Mouse (Mus musculus) spleen, adult 2 months (tissue): ENCODE results near the gene Rps27l. TPM values are rescaled to one million over a fixed set of nuclear protein-coding genes. Genes with fewer than 3 reads are reported as not detected.

Experiments
- DNase-seq, 2 experiments: peaks; one replicate each; pipeline versions ENCODE4 v3.0.0 to v3.0.0-alpha.2; 2012 to 2021; ENCODE audit warnings: low spot score in 2 of 2, low read depth in 1 of 2
- H3K27ac ChIP-seq: fragments of 200-500 bp; 2 replicates; pipeline ENCODE4 v1.5.1; 2012; ENCODE audit warnings: low read length, inconsistent platforms; ENCODE audit not compliant: insufficient read depth
- H3K27me3 ChIP-seq: fragments of 200-500 bp; 2 replicates; pipeline ENCODE4 v1.6.1; 2012; ENCODE audit warnings: mild to moderate bottlenecking, moderate library complexity, low read length, inconsistent platforms; ENCODE audit not compliant: control insufficient read depth, insufficient read depth
- H3K36me3 ChIP-seq: fragments of 200-500 bp; 2 replicates; pipeline ENCODE4 v1.6.1; 2012; ENCODE audit warnings: mild to moderate bottlenecking, low read length, inconsistent platforms; ENCODE audit not compliant: control insufficient read depth, insufficient read depth
- H3K4me1 ChIP-seq: fragments of 200-500 bp; 2 replicates; pipeline ENCODE4 v1.6.1; 2011; ENCODE audit warnings: inconsistent platforms; ENCODE audit not compliant: control insufficient read depth, insufficient read depth, insufficient read length
- H3K4me3 ChIP-seq: fragments of 200-500 bp; 2 replicates; pipeline ENCODE4 v1.5.1; 2011; ENCODE audit warnings: mild to moderate bottlenecking, inconsistent platforms; ENCODE audit not compliant: insufficient read depth, insufficient read length; ENCODE audit errors: extremely low read depth
- CTCF ChIP-seq: fragments of 200-500 bp; IDR thresholded peaks from 2 replicates; pipeline ENCODE4 v1.5.1; 2011; ENCODE audit warnings: mild to moderate bottlenecking, inconsistent platforms; ENCODE audit not compliant: insufficient read depth, insufficient read length, insufficient replicate concordance; ENCODE audit errors: extremely low read depth
- POLR2A ChIP-seq: fragments of 200-500 bp; IDR thresholded peaks from 2 replicates; pipeline ENCODE4 v1.6.1; 2011; ENCODE audit warnings: low read depth, low read length, inconsistent platforms
- WGBS: fragments of 180-500 bp; shearing (Covaris S2); methylation state at CpG from one replicate; pipeline ENCODE4 v1.1.7; 2018; 5-methylcytosine and 5-hydroxymethylcytosine counted together
- polyA plus RNA-seq: library from polyadenylated mRNA; depleted of rRNA; stranded (reverse); fragments of >200 nt; gene quantifications from 2 replicates; pipeline ENCODE4 v1.2.3, GENCODE M21; 2012

The Rps27l gene
- polyA plus RNA-seq, 1 experiment = 11.4 TPM

GRCm38 (mm10) chr9:66919981-66920380 lies 25.9 kb upstream of the Rps27l start:
- WGBS = 2% methylated on average over 14 of the region's 14 CpGs
- TF ChIP-seq CTCF (no peak), POLR2A (no peak)
- H3K36me3 ChIP-seq = no peaks in the 10 kb centered on the region
- H3K4me1 ChIP-seq = peaks cover 16% of the 10 kb centered on the region; the same call in 1 of the 2 replicates
- H3K27me3 ChIP-seq = no peaks in the 10 kb centered on the region
- H3K4me3 ChIP-seq = peak overlapping the region; percentile 50
- no peak for DNase-seq
- no peak overlapping the region for H3K27ac ChIP-seq

DNA sequence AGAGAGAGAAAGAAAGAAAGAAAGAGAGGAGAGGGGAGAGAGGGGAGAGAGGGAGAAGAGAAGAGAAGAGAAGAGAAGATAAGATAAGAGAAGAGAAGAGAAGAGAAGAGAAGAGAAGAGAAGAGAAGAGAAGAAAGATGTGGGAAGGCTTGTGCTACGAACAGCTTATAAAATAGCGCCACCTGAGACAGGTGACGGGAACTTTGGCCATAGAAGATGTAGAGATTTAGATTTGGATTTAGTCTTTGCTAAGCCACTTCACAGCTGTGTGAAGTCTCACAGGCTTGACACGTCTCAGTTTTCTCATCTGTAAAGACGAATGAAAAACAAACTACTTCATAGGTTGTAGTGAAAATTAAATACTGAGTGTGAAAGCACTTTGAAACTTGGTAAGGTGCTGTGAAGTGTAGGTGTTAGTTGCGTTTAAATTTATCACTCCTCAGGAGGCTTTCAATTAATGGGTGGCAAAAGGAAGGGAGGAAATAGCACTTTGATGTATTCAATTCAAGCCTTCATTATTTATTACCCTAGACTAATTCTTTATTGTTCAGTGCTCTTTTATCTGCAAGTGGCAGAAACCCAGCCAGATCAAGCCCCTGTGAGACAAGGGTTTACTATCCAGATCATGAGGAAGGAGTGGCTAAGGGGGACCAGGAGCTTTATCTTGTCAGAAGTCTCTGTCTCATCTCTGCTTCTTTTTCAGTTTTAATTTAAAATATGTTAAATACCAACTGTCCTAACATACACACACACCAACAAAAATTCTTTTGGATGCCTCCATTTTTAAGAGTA lies 25.2 kb upstream of the Rps27l start:
- 20% methylated on average over 6 of the region's 6 CpGs for WGBS
- Histone ChIP-seq H3K4me1 (peaks cover 10% of the 10 kb centered on the region; the same call in 1 of the 2 replicates), H3K4me3 (no peak overlapping the region), H3K27me3 (no peaks in the 10 kb centered on the region), H3K36me3 (no peaks in the 10 kb centered on the region), H3K27ac (no peak overlapping the region)
- no peak for DNase-seq
- TF ChIP-seq POLR2A = no peak
- no peak for TF ChIP-seq CTCF

DNA sequence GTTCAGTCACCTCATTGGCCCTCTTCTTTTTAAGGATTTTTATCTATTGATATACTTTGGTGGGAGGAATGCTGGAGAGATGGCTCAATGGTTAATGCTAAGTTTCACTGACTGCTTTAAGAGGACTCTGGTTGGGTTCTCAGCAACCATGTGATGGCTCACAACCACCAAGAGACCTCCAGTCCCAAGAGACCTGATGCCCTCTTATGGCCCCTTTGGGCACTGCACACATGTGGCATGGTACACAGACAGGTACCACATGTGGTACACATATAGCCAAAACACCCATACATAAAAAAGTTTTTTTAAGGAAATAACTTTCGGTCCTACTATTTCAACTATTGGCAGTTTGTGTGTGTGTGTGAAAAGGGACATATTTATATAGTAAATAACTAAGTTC lies 23.8 kb upstream of the Rps27l start:
- 94% methylated on average over 1 of the region's 1 CpGs for WGBS
- H3K36me3 ChIP-seq = no peaks in the 10 kb centered on the region
- peaks cover 4% of the 10 kb centered on the region; the same call in 1 of the 2 replicates for H3K4me1 ChIP-seq
- no peak for DNase-seq
- TF ChIP-seq CTCF = no peak
- TF ChIP-seq POLR2A = no peak
- no peak overlapping the region for H3K27ac ChIP-seq
- no peaks in the 10 kb centered on the region for H3K27me3 ChIP-seq
- H3K4me3 ChIP-seq = no peak overlapping the region

DNA sequence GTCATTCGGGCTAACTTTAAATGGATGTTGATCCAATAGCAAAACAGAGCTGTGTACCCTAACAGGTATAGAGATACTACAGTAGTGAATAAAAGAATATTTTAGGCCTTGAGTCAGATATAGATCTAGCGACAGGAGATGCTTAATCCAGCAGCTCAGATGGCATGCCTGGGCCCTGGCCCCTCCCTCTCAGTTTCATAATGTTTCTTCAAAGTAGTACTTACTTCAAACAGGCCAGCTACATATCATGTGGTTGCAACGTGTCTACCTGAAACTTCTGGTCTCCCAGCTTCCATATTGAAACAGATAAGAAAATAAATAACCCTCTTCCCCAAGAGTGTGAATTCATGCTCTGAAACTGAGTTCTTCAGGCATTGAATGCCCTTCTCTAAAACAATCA lies 20.0 kb upstream of the Rps27l start:
- TF ChIP-seq CTCF = no peak
- TF ChIP-seq POLR2A = no peak
- H3K4me3 ChIP-seq = no peak overlapping the region
- DNase-seq = no peak
- no peaks in the 10 kb centered on the region for H3K36me3 ChIP-seq
- H3K4me1 ChIP-seq = no peaks in the 10 kb centered on the region
- WGBS = 67% methylated on average over 3 of the region's 3 CpGs
- H3K27ac ChIP-seq = no peak overlapping the region
- no peaks in the 10 kb centered on the region for H3K27me3 ChIP-seq

DNA sequence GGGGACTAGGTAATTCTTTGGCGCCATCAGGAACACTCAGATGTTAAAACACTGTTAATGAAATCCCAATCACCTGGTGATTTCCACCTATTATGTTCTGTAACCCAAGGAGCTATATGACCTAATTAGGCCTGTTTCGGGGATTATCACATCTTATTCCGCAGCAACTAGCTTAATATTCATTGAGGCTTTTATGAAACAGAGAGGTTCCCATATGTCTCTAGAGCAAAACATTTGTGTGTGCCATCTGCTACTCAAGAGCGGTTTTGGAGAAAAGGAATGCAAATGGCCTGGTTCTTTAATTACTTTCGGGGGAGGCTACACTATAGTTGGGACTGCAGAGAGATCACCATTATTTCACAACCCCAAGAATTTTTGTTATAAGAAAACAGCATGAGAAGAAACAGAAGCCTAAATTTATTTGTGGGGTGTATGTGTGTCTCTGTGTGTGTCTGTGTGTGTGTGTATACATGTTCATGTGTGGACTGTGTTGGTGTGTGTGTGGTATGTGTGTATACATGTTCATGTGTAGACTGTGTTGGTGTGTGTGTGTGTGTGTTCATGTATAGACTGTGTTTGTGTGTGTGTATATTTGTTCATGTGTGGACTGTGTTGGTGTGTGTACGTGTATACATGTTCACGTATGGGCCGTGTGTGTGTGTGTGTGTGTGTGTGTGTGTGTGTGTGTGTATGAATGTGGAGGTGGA lies 18.0 kb upstream of the Rps27l start:
- TF ChIP-seq POLR2A (no peak), CTCF (no peak)
- Histone ChIP-seq H3K36me3 (no peaks in the 10 kb centered on the region), H3K4me1 (no peaks in the 10 kb centered on the region), H3K4me3 (no peak overlapping the region), H3K27ac (no peak overlapping the region), H3K27me3 (no peaks in the 10 kb centered on the region)
- no peak for DNase-seq
- WGBS = 92% methylated on average over 8 of the region's 8 CpGs

- TF ChIP-seq CTCF = no peak
- TF ChIP-seq POLR2A = no peak
- Histone ChIP-seq H3K4me3 (no peak overlapping the region), H3K27me3 (no peaks in the 10 kb centered on the region), H3K36me3 (no peaks in the 10 kb centered on the region), H3K4me1 (no peaks in the 10 kb centered on the region), H3K27ac (no peak overlapping the region)
- DNase-seq = no peak
- 74% methylated on average over 7 of the region's 7 CpGs for WGBS
Measured at GRCm38 (mm10) chr9:66930351-66930750, 15.5 kb upstream of the Rps27l start.
